Mouse (Mus musculus) cerebellum, postnatal 4 days (tissue): ENCODE data around the gene Sema4f.

ENCODE experiments used
- DNase-seq, 2 experiments: peaks; one replicate each; pipeline ENCODE4 v3.0.0; 2022; ENCODE audit warnings: low spot score in 2 of 2, mixed read lengths in 1 of 2

Sema4f gene

DNA sequence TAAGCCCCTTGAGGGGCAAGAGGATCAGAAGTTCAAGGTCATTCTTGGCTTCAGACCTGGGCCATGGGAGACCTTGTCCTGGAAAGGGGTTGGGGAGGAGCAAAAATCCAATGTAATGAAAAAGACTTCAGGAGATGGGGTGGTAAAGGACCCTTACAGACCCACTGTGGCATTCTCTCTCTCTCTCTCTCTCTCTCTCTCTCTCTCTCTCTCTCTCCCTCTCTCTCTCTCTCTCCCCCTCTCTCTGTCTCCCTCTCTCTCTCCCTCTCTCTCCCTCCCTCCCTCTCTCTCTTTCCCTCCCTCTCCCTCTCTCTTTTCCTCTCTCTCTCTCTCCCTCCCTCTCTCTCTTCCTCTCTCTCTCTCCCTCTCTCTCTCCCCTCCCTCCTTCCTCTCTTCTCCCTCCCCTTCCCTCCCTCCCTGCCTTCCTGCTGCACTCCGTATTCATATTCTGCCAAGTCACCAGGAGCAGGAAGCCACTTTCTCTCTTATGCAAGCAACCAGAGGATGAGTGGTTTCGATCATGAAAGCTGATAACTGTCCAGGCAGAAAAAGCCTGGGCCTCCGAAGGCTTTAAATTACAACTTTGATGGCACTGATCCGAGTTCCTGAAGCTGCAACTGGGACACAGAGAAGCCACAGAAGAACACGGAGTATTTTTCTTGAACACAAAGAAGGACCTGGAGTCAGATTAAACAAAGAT lies 67.8 kb downstream of the Sema4f start:
- DNase-seq = no peak

DNA sequence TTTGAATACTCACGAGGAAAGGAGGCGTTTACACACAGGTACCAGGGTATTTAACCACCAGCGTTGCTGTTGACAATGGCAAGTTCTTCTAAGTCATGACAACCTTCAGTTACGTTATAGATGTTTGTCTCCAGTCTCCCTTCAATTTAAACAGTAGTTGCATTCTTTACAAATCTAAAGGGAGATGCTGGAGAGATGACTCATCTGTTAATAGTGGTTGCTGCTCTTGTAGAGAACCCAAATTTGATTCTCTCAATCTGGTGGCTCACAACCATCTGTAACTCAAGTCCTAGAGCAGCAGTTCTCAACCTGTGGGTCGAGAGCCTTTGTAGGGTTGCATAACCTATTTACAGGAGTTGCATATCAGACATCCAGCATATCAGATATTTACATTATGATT lies 71.1 kb downstream of the Sema4f start:
- no peak for DNase-seq

DNA sequence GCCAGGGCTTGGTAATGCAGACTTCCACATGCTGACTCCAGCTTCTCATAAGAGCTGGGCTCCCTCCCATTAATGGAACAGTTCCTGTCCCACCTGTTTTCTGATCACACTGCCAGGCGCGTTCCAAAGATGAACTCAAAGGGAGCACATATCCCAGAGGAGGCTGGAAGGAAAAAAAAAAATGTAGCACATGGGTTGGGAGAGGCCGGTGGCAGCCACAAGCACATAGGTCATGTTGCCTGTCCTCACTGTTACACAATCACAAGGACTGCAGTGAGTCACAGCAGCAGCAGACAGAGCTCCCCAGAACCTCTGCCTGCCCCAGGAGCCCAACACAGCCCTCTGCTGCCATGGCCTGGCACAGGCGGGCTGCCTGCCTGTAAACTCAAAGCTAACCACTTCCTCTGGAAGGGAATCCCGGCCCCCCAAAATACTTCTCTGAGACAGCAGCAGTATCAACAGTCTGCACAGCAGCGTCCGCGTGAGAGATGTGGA lies 76.1 kb downstream of the Sema4f start:
- DNase-seq = no peak

DNA sequence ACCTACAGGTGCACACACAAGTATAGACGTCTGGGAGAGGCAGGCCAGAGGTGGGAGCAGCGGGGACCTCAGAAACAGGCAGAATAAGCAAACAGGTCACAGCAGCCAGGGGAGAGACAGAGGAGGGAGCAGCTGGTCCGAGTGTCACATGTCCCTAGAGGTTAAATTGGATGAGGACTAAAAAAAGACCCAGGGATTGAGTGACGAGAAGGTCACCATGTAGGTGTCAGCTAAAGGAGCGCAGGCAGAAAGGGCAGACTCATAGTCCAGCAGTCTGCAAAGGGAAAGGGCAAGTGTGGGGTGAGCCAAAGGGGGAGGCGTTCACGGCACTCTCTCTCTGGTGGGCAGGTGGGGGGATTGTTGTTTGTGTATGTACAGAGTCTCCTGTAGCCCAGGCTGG lies 77.1 kb downstream of the Sema4f start:
- DNase-seq = no peak

DNA sequence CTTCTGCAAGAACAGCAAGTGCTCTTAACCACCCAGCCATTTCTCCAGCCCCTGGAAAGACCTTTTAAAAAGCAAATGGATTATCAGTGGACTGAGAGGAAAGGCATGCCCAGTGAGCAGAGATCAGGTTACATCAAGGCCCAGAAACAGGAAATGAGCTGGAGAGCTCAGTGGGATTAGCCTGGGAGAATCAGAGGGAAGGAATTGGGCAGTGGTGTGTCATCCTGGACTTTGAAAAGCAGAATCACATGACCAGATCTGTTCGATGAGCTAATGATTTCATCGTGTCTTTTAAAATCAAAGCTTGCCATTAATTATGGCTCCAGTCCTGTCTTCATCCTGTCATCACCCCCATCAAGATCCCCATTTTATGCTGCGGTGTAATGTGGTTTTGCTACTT lies 77.5 kb downstream of the Sema4f start:
- no peak for DNase-seq
